Mouse (Mus musculus): ENCODE data around the gene Nav2. TPM values are rescaled to one million over a fixed set of nuclear protein-coding genes. Genes with fewer than 3 reads are reported as not detected.

Nav2 gene
- total and polyA plus RNA-seq, 3 experiments, result under 0.01 TPM; not detected in 2

GRCm38 (mm10) chr7:49586530-49587120, 678.1 kb downstream of the Nav2 start:
- TF ChIP-seq USF1 (IDR thresholded peaks at IDR 0.05; ENCODE audit: low read depth, low read length) (no peak), PAX5 (IDR thresholded peaks at IDR 0.05; ENCODE audit: low read length) (no peak), SMC3 (IDR thresholded peaks at IDR 0.05; ENCODE audit: low read depth, low read length) (no peak), USF2 (conservative IDR thresholded peaks at IDR 0.05; ENCODE audit: low read depth, low read length) (no peak), MAZ (IDR thresholded peaks at IDR 0.05; ENCODE audit: low read depth, low read length) (no peak), NRF1 (IDR thresholded peaks at IDR 0.05; ENCODE audit: low read depth, low read length) (no peak), JUN (IDR thresholded peaks at IDR 0.05; ENCODE audit: insufficient read depth, low read depth, low read length) (no peak), ZNF384 (IDR thresholded peaks at IDR 0.05; ENCODE audit: low read depth, low read length) (no peak), KAT2A (IDR thresholded peaks at IDR 0.05; ENCODE audit: insufficient replicate concordance, low read length) (no peak), CTCF (conservative IDR thresholded peaks at IDR 0.05 in 1 of 2, IDR thresholded peaks at IDR 0.05 in 1 of 2; ENCODE audit: low read depth in 2 of 2, low read length in 2 of 2) (no peak), EP300 (IDR thresholded peaks at IDR 0.05; ENCODE audit: low read length) (no peak), UBTF (IDR thresholded peaks at IDR 0.05; ENCODE audit: low read depth, low read length) (no peak), RAD21 (IDR thresholded peaks at IDR 0.05; ENCODE audit: low read depth, low read length) (no peak), ELF1 (IDR thresholded peaks at IDR 0.05; ENCODE audit: low read depth, low read length) (no peak), CHD1 (IDR thresholded peaks at IDR 0.05; ENCODE audit: low read depth, low read length) (no peak), MAX (IDR thresholded peaks at IDR 0.05; ENCODE audit: low read length) (no peak), MEF2A (IDR thresholded peaks at IDR 0.05; ENCODE audit: borderline replicate concordance, low read depth, low read length) (no peak), JUND (conservative IDR thresholded peaks at IDR 0.05; ENCODE audit: low read depth, low read length) (no peak)
- H3K4me3 ChIP-seq (replicated peaks in 1 of 3; ENCODE audit: low read depth in 2 of 3, low read length in 2 of 3, poor library complexity in 1 of 3), result no peak overlapping the region
- no peaks in the 10 kb centered on the region for H3K27me3 ChIP-seq (replicated peaks)
- H3K36me3 ChIP-seq (replicated peaks in 1 of 2; ENCODE audit: control insufficient read depth in 1 of 2, insufficient read depth in 1 of 2, low read length in 1 of 2), result no peaks in the 10 kb centered on the region
- dilution Hi-C loops (cut with MboI; ENCODE audit: extremely low pct_ligation_motif_present, extremely low pct_unique_long_range_greater_than_20kb, low sequenced_read_pairs) (no loop called here), in situ Hi-C loops (cut with MboI; ENCODE audit: low pct_ligation_motif_present, low pct_unique_long_range_greater_than_20kb, low sequenced_read_pairs) (no loop called here)
- H3K9me3 ChIP-seq (replicated peaks; ENCODE audit: low read length), result no peaks in the 10 kb centered on the region
- no peaks in the 10 kb centered on the region for H3K79me2 ChIP-seq (replicated peaks; ENCODE audit: control insufficient read depth, extremely low read depth, insufficient read depth, poor library complexity, severe bottlenecking)
- peaks cover 0 to 3% of the 10 kb centered on the region in 2 experiments; a peak in 1 of 4 replicates for H3K4me1 ChIP-seq (ENCODE audit: control insufficient read depth in 1 of 2, insufficient read depth in 2 of 2)
- no peak for DNase-seq (ENCODE audit: extremely low read depth)
- H3K4me2 ChIP-seq (ENCODE audit: insufficient read depth, low read depth, poor library complexity, severe bottlenecking), result no peak overlapping the region
- H3K9ac ChIP-seq (ENCODE audit: insufficient read depth, low read depth), result no peak overlapping the region
- H3K27ac ChIP-seq (ENCODE audit: insufficient read depth, low read depth), result no peak overlapping the region

GRCm38 (mm10) chr7:49589635-49590034, 681.1 kb downstream of the Nav2 start:
- in situ Hi-C loops (cut with MboI; ENCODE audit: low pct_ligation_motif_present, low pct_unique_long_range_greater_than_20kb, low sequenced_read_pairs) (no loop called here), dilution Hi-C loops (cut with MboI; ENCODE audit: extremely low pct_ligation_motif_present, extremely low pct_unique_long_range_greater_than_20kb, low sequenced_read_pairs) (no loop called here)
- H3K4me1 ChIP-seq (ENCODE audit: control insufficient read depth in 1 of 2, insufficient read depth in 2 of 2), result peaks cover 0 to 3% of the 10 kb centered on the region in 2 experiments; a peak in 1 of 4 replicates
- no peaks in the 10 kb centered on the region for H3K9me3 ChIP-seq (replicated peaks; ENCODE audit: low read length)
- peaks cover 2% of the 10 kb centered on the region for H3K27me3 ChIP-seq (replicated peaks)
- H3K9ac ChIP-seq (ENCODE audit: insufficient read depth, low read depth), result no peak overlapping the region
- no peaks in the 10 kb centered on the region for H3K36me3 ChIP-seq (replicated peaks in 1 of 2; ENCODE audit: control insufficient read depth in 1 of 2, insufficient read depth in 1 of 2, low read length in 1 of 2)
- H3K4me3 ChIP-seq (replicated peaks in 1 of 3; ENCODE audit: low read depth in 2 of 3, low read length in 2 of 3, poor library complexity in 1 of 3), result no peak overlapping the region
- no peak overlapping the region for H3K4me2 ChIP-seq (ENCODE audit: insufficient read depth, low read depth, poor library complexity, severe bottlenecking)
- H3K79me2 ChIP-seq (replicated peaks; ENCODE audit: control insufficient read depth, extremely low read depth, insufficient read depth, poor library complexity, severe bottlenecking), result no peaks in the 10 kb centered on the region
- no peak for TF ChIP-seq PAX5 (IDR thresholded peaks at IDR 0.05; ENCODE audit: low read length)
- peak; percentile 42; the same call in 1 of the 2 replicates for TF ChIP-seq IRF4 (IDR thresholded peaks at IDR 0.05; ENCODE audit: low read depth, low read length)
- H3K27ac ChIP-seq (ENCODE audit: insufficient read depth, low read depth), result no peak overlapping the region
- DNase-seq (ENCODE audit: extremely low read depth), result no peak
